ENCODE assay signal across 20 mouse cellular contexts in genomic region chr2:166743504-166743903, GRCm38 (mm10). TPM values are rescaled to one million over a fixed set of nuclear protein-coding genes. Genes with fewer than 3 reads are reported as not detected.
DNase-seq lines count a peak whose midpoint lies in the region; ATAC-seq lines count a peak whose summit lies in the region.
"Had no signal": no experiment of that assay in that cellular context is flagged by ENCODE, and none has a peak within 500 bp of the region (broad histone marks: within the 10 kb centered on the region; RNA-seq: fewer than 3 reads in every experiment).

No protein-coding gene starts in this region.

- H3K9me3 ChIP-seq in forebrain, embryonic 10.5 days, result no peaks in the 10 kb centered on the region
- H3K9me3 ChIP-seq in forebrain, embryonic 14.5 days (replicated peaks; ENCODE audit: control insufficient read depth, low read length), result no peaks in the 10 kb centered on the region
- H3K9me3 ChIP-seq in midbrain, embryonic 10.5 days (replicated peaks), result no peaks in the 10 kb centered on the region
- H3K9me3 ChIP-seq in midbrain, embryonic 15.5 days, result no peaks in the 10 kb centered on the region
- H3K9me3 ChIP-seq in embryonic facial prominence, embryonic 13.5 days, result no peaks in the 10 kb centered on the region
- H3K9me3 ChIP-seq: forebrain, embryonic 13.5 days; heart, embryonic 10.5 days; heart, embryonic 15.5 days had no signal

- DNase-seq in forebrain, embryonic 10.5 days (ENCODE audit: extremely low spot score, low spot score), result no peak
- no peak for DNase-seq in forebrain, embryonic 14.5 days (ENCODE audit: low spot score)
- no peak for DNase-seq in midbrain, embryonic 10.5 days (ENCODE audit: low spot score)
- no peak for DNase-seq in ovary, adult 18-20 months (ENCODE audit: low spot score)
- DNase-seq in kidney, adult 8-10 months, result no peak
- DNase-seq: adrenal gland, adult 2 months; adrenal gland, postnatal 25 days; B cell, adult 2 months; cerebellum, adult 18-20 months; cerebellum, adult 9-11 months; heart, adult 18-20 months; heart, postnatal 14 days had no signal

- peaks cover 34% of the 10 kb centered on the region for H3K4me1 ChIP-seq in forebrain, embryonic 10.5 days
- H3K4me1 ChIP-seq in forebrain, embryonic 14.5 days (ENCODE audit: control insufficient read depth, insufficient read depth, low read length), result no peaks in the 10 kb centered on the region
- peaks cover 21% of the 10 kb centered on the region for H3K4me1 ChIP-seq in midbrain, embryonic 10.5 days
- no peaks in the 10 kb centered on the region for H3K4me1 ChIP-seq in midbrain, embryonic 15.5 days
- peaks cover 8% of the 10 kb centered on the region for H3K4me1 ChIP-seq in embryonic facial prominence, embryonic 13.5 days
- H3K4me1 ChIP-seq: forebrain, embryonic 13.5 days had no signal

- no peak overlapping the region for H3K4me2 ChIP-seq in forebrain, embryonic 14.5 days (ENCODE audit: low read length)
- no peak overlapping the region for H3K4me2 ChIP-seq in midbrain, embryonic 15.5 days
- H3K4me2 ChIP-seq in embryonic facial prominence, embryonic 13.5 days, result no peak overlapping the region
- H3K4me2 ChIP-seq: forebrain, embryonic 13.5 days; heart, embryonic 15.5 days; hindbrain, embryonic 14.5 days had no signal

- H3K4me3 ChIP-seq in forebrain, embryonic 10.5 days, result no peak overlapping the region
- no peak overlapping the region for H3K4me3 ChIP-seq in forebrain, embryonic 14.5 days (ENCODE audit: low read depth, low read length)
- H3K4me3 ChIP-seq in midbrain, embryonic 10.5 days, result no peak overlapping the region
- H3K4me3 ChIP-seq in midbrain, embryonic 15.5 days, result no peak overlapping the region
- no peak overlapping the region for H3K4me3 ChIP-seq in embryonic facial prominence, embryonic 13.5 days
- H3K4me3 ChIP-seq: forebrain, embryonic 13.5 days; heart, embryonic 10.5 days; heart, embryonic 15.5 days had no signal

- H3K27ac ChIP-seq in forebrain, embryonic 10.5 days, result 0 out of 2 replicates have a peak overlapping the region, but pooled peaks have one; percentile 40
- H3K27ac ChIP-seq in forebrain, embryonic 14.5 days (ENCODE audit: low read depth, low read length), result no peak overlapping the region
- peak overlapping the region; percentile 67 for H3K27ac ChIP-seq in midbrain, embryonic 10.5 days (replicated peaks)
- H3K27ac ChIP-seq in midbrain, embryonic 15.5 days, result no peak overlapping the region
- peak overlapping the region; percentile 7; the same call in 1 of the 2 replicates for H3K27ac ChIP-seq in embryonic facial prominence, embryonic 13.5 days
- H3K27ac ChIP-seq: forebrain, embryonic 13.5 days; heart, embryonic 10.5 days; heart, embryonic 15.5 days; hindbrain, embryonic 14.5 days had no signal

- ATAC-seq in forebrain, embryonic 14.5 days, result no peak
- no peak for ATAC-seq in midbrain, embryonic 15.5 days (replicated peaks)
- ATAC-seq in embryonic facial prominence, embryonic 13.5 days (ENCODE audit: insufficient number of reproducible peaks, insufficient read depth, low FRiP score, low TSS enrichment, low read depth), result no peak
- ATAC-seq: CD4-positive, CD25-positive, alpha-beta regulatory T cell, adult 4 months; forebrain, embryonic 13.5 days; Patski had no signal

- 50% methylated on average over 4 of the region's 4 CpGs for WGBS in forebrain, embryonic 10.5 days
- 34% methylated on average over 4 of the region's 4 CpGs for WGBS in forebrain, embryonic 14.5 days
- 39% methylated on average over 4 of the region's 4 CpGs for WGBS in midbrain, embryonic 10.5 days
- 27% methylated on average over 4 of the region's 4 CpGs for WGBS in midbrain, embryonic 15.5 days
- WGBS in embryonic facial prominence, embryonic 13.5 days, result 43% methylated on average over 4 of the region's 4 CpGs

- H3K9ac ChIP-seq in forebrain, embryonic 14.5 days (ENCODE audit: low read length), result no peak overlapping the region
- H3K9ac ChIP-seq in midbrain, embryonic 15.5 days, result no peak overlapping the region
- H3K9ac ChIP-seq in embryonic facial prominence, embryonic 13.5 days, result no peak overlapping the region
- H3K9ac ChIP-seq: forebrain, embryonic 13.5 days; heart, embryonic 15.5 days; hindbrain, embryonic 14.5 days had no signal

- H3K27me3 ChIP-seq in forebrain, embryonic 10.5 days (ENCODE audit: poor library complexity, severe bottlenecking), result no peaks in the 10 kb centered on the region
- H3K27me3 ChIP-seq in forebrain, embryonic 14.5 days (replicated peaks; ENCODE audit: control insufficient read depth, insufficient read depth, low read length), result no peaks in the 10 kb centered on the region
- H3K27me3 ChIP-seq in midbrain, embryonic 10.5 days (ENCODE audit: low read depth, poor library complexity, severe bottlenecking), result no peaks in the 10 kb centered on the region
- no peaks in the 10 kb centered on the region for H3K27me3 ChIP-seq in midbrain, embryonic 15.5 days (replicated peaks)
- no peaks in the 10 kb centered on the region for H3K27me3 ChIP-seq in embryonic facial prominence, embryonic 13.5 days
- H3K27me3 ChIP-seq: forebrain, embryonic 13.5 days; heart, embryonic 15.5 days had no signal

- no peaks in the 10 kb centered on the region for H3K36me3 ChIP-seq in forebrain, embryonic 10.5 days (replicated peaks)
- no peaks in the 10 kb centered on the region for H3K36me3 ChIP-seq in forebrain, embryonic 14.5 days (ENCODE audit: control insufficient read depth, insufficient read depth, low read length)
- no peaks in the 10 kb centered on the region for H3K36me3 ChIP-seq in midbrain, embryonic 10.5 days
- H3K36me3 ChIP-seq in midbrain, embryonic 15.5 days (replicated peaks), result no peaks in the 10 kb centered on the region
- H3K36me3 ChIP-seq in embryonic facial prominence, embryonic 13.5 days, result no peaks in the 10 kb centered on the region
- H3K36me3 ChIP-seq: heart, embryonic 10.5 days; heart, embryonic 15.5 days had no signal

RNA-seq across cellular contexts. Expression of gene Prex1, which starts 29.9 kb away (rescaled TPM):
- polyA plus RNA-seq in forebrain, embryonic 10.5 days (2016; fragmentation: Nextera tagmentation; extraction: Ambion mirVana), result 24.3 and 25.5 TPM in 2 replicates
- 28.4 and 34.4 TPM in 2 replicates for polyA plus RNA-seq in forebrain, embryonic 14.5 days (2014; fragmentation: Nextera tagmentation; extraction: Ambion mirVana)
- polyA plus RNA-seq in midbrain, embryonic 10.5 days (2016; fragmentation: Nextera tagmentation; extraction: Ambion mirVana), result 32.3 and 33.7 TPM in 2 replicates
- polyA plus RNA-seq in midbrain, embryonic 15.5 days (2015; fragmentation: Nextera tagmentation; extraction: Ambion mirVana), result 20.6 and 22.0 TPM in 2 replicates
- 28.4 and 28.5 TPM in 2 replicates for polyA plus RNA-seq in embryonic facial prominence, embryonic 13.5 days (2015; fragmentation: Nextera tagmentation; extraction: Ambion mirVana)

RNA-seq across cellular contexts. Expression of gene Trp53rkb, which starts 48.8 kb away (rescaled TPM):
- 10.4 and 11.1 TPM in 2 replicates for polyA plus RNA-seq in forebrain, embryonic 10.5 days (2016; fragmentation: Nextera tagmentation; extraction: Ambion mirVana)
- 9.1 and 9.4 TPM in 2 replicates for polyA plus RNA-seq in forebrain, embryonic 14.5 days (2014; fragmentation: Nextera tagmentation; extraction: Ambion mirVana)
- 10.0 and 12.7 TPM in 2 replicates for polyA plus RNA-seq in midbrain, embryonic 10.5 days (2016; fragmentation: Nextera tagmentation; extraction: Ambion mirVana)
- 10.2 and 11.0 TPM in 2 replicates for polyA plus RNA-seq in midbrain, embryonic 15.5 days (2015; fragmentation: Nextera tagmentation; extraction: Ambion mirVana)
- 10.4 and 11.3 TPM in 2 replicates for polyA plus RNA-seq in embryonic facial prominence, embryonic 13.5 days (2015; fragmentation: Nextera tagmentation; extraction: Ambion mirVana)

Comparison
In these comparisons a context has a peak if more than half of its experiments do, and no peak if none do; other contexts are left out.
1. H3K27ac ChIP-seq: peak in forebrain, embryonic 10.5 days (single experiment), midbrain, embryonic 10.5 days (single experiment) and embryonic facial prominence, embryonic 13.5 days (single experiment); none in forebrain, embryonic 14.5 days (single experiment) and midbrain, embryonic 15.5 days (single experiment).